Mouse (Mus musculus): ENCODE results near the gene Slc22a6. TPM values are rescaled to one million over a fixed set of nuclear protein-coding genes. Genes with fewer than 3 reads are reported as not detected.

Gene Slc22a6
- 0.87 and 1.3 TPM in 2 replicates for polyA plus RNA-seq (2016; fragmentation: Nextera tagmentation; extraction: Ambion mirVana)

GRCm38 (mm10) chr19:8617904-8618303, at the start of gene Slc22a6:
Gene Slc22a6, plus strand, starts transcription at chr19:8618039.
- Histone ChIP-seq H3K27me3 (no peaks in the 10 kb centered on the region), H3K9me3 (no peaks in the 10 kb centered on the region), H3K4me2 (replicated peaks) (no peak within 1 kb of the TSS), H3K9ac (no peak within 1 kb of the TSS), H3K4me1 (no peaks in the 10 kb centered on the region), H3K4me3 (no peak within 1 kb of the TSS), H3K36me3 (no peaks in the 10 kb centered on the region), H3K27ac (no peak within 1 kb of the TSS)
- no peak for ATAC-seq (ENCODE audit: insufficient number of reproducible peaks, insufficient read depth, low FRiP score, low TSS enrichment)
- WGBS, result 27% methylated on average over 7 of the region's 7 CpGs

- H3K4me3 ChIP-seq, result peak overlapping the region; percentile 24
These were observed 48.4 kb upstream of the Slc22a6 start for GRCm38 (mm10) chr19:8569453-8569863.

GRCm38 (mm10) chr19:8570341-8571040, 47.3 kb upstream of the Slc22a6 start:
- 65% methylated on average over 2 of the region's 2 CpGs for WGBS
- no peak overlapping the region for H3K4me3 ChIP-seq

More at GRCm38 (mm10) chr19:8569453-8569863, 48.4 kb upstream of the Slc22a6 start:
- Histone ChIP-seq H3K4me2 (replicated peaks) (peak overlapping the region; percentile 44), H3K4me1 (no peaks in the 10 kb centered on the region), H3K27ac (no peak overlapping the region), H3K27me3 (no peaks in the 10 kb centered on the region), H3K9me3 (no peaks in the 10 kb centered on the region), H3K9ac (no peak overlapping the region; the same call in 1 of the 2 replicates), H3K36me3 (no peaks in the 10 kb centered on the region)
- peak; percentile 56 for ATAC-seq (ENCODE audit: insufficient number of reproducible peaks, insufficient read depth, low FRiP score, low TSS enrichment)
- WGBS, result 5% methylated on average over 14 of the region's 14 CpGs

GRCm38 (mm10) chr19:8571746-8572145, 46.1 kb upstream of the Slc22a6 start:
- ATAC-seq (ENCODE audit: insufficient number of reproducible peaks, insufficient read depth, low FRiP score, low TSS enrichment), result no peak
- no peak overlapping the region for H3K9ac ChIP-seq
- WGBS, result 59% methylated on average over 7 of the region's 7 CpGs
- no peaks in the 10 kb centered on the region for H3K36me3 ChIP-seq
- H3K27me3 ChIP-seq, result no peaks in the 10 kb centered on the region
- H3K4me3 ChIP-seq, result no peak overlapping the region
- no peak overlapping the region for H3K4me2 ChIP-seq (replicated peaks)
- H3K9me3 ChIP-seq, result no peaks in the 10 kb centered on the region
- no peak overlapping the region for H3K27ac ChIP-seq
- no peaks in the 10 kb centered on the region for H3K4me1 ChIP-seq

More at GRCm38 (mm10) chr19:8570341-8571040, 47.3 kb upstream of the Slc22a6 start:
- H3K36me3 ChIP-seq, result no peaks in the 10 kb centered on the region
- no peaks in the 10 kb centered on the region for H3K4me1 ChIP-seq
- ATAC-seq (ENCODE audit: insufficient number of reproducible peaks, insufficient read depth, low FRiP score, low TSS enrichment), result no peak
- H3K9me3 ChIP-seq, result no peaks in the 10 kb centered on the region
- H3K27me3 ChIP-seq, result no peaks in the 10 kb centered on the region
- H3K9ac ChIP-seq, result no peak overlapping the region
- no peak overlapping the region for H3K27ac ChIP-seq
- H3K4me2 ChIP-seq (replicated peaks), result no peak overlapping the region

- H3K36me3 ChIP-seq, result no peaks in the 10 kb centered on the region
- no peak for ATAC-seq (ENCODE audit: insufficient number of reproducible peaks, insufficient read depth, low FRiP score, low TSS enrichment)
These were observed 45.4 kb upstream of the Slc22a6 start for GRCm38 (mm10) chr19:8572485-8572884.

GRCm38 (mm10) chr19:8577432-8577831, 40.4 kb upstream of the Slc22a6 start:
- 86% methylated on average over 4 of the region's 4 CpGs for WGBS
- H3K9me3 ChIP-seq, result no peaks in the 10 kb centered on the region
- H3K9ac ChIP-seq, result no peak overlapping the region
- no peaks in the 10 kb centered on the region for H3K27me3 ChIP-seq
- 0 out of 2 replicates have a peak, but pooled peaks cover 7% of the 10 kb centered on the region for H3K4me1 ChIP-seq
- H3K4me3 ChIP-seq, result no peak overlapping the region
- H3K4me2 ChIP-seq (replicated peaks), result no peak overlapping the region
- ATAC-seq (ENCODE audit: insufficient number of reproducible peaks, insufficient read depth, low FRiP score, low TSS enrichment), result no peak
- no peak overlapping the region for H3K27ac ChIP-seq
- no peaks in the 10 kb centered on the region for H3K36me3 ChIP-seq

More at GRCm38 (mm10) chr19:8572485-8572884, 45.4 kb upstream of the Slc22a6 start:
- no peaks in the 10 kb centered on the region for H3K9me3 ChIP-seq
- no peak overlapping the region for H3K4me2 ChIP-seq (replicated peaks)
- no peaks in the 10 kb centered on the region for H3K4me1 ChIP-seq
- no peaks in the 10 kb centered on the region for H3K27me3 ChIP-seq
- H3K4me3 ChIP-seq, result no peak overlapping the region
- 38% methylated on average over 3 of the region's 3 CpGs for WGBS
- H3K27ac ChIP-seq, result no peak overlapping the region
- H3K9ac ChIP-seq, result no peak overlapping the region

GRCm38 (mm10) chr19:8578293-8578969, 39.4 kb upstream of the Slc22a6 start:
- 0 out of 2 replicates have a peak, but pooled peaks cover 7% of the 10 kb centered on the region for H3K4me1 ChIP-seq
- 9% methylated on average over 24 of the region's 24 CpGs for WGBS
- H3K4me2 ChIP-seq (replicated peaks), result peak overlapping the region; percentile 64
- H3K27ac ChIP-seq, result 0 out of 2 replicates have a peak overlapping the region, but pooled peaks have one; percentile 54
- peak; percentile 69 for ATAC-seq (ENCODE audit: insufficient number of reproducible peaks, insufficient read depth, low FRiP score, low TSS enrichment)
- H3K36me3 ChIP-seq, result no peaks in the 10 kb centered on the region
- H3K9ac ChIP-seq, result peak overlapping the region; percentile 47
- H3K4me3 ChIP-seq, result peak overlapping the region; percentile 31
- H3K9me3 ChIP-seq, result no peaks in the 10 kb centered on the region
- H3K27me3 ChIP-seq, result no peaks in the 10 kb centered on the region

- Histone ChIP-seq H3K4me1 (0 out of 2 replicates have a peak, but pooled peaks cover 7% of the 10 kb centered on the region), H3K27me3 (no peaks in the 10 kb centered on the region), H3K27ac (0 out of 2 replicates have a peak overlapping the region, but pooled peaks have one; percentile 54), H3K36me3 (no peaks in the 10 kb centered on the region), H3K4me2 (replicated peaks) (peak overlapping the region; percentile 64), H3K4me3 (peak overlapping the region; percentile 31), H3K9ac (peak overlapping the region; percentile 47; the same call in 1 of the 2 replicates), H3K9me3 (no peaks in the 10 kb centered on the region)
- WGBS, result 66% methylated on average over 2 of the region's 2 CpGs
- ATAC-seq (ENCODE audit: insufficient number of reproducible peaks, insufficient read depth, low FRiP score, low TSS enrichment), result no peak
These were observed 38.9 kb upstream of the Slc22a6 start for GRCm38 (mm10) chr19:8578970-8579342.

- Histone ChIP-seq H3K4me1 (no peaks in the 10 kb centered on the region), H3K27ac (no peak overlapping the region), H3K9ac (no peak overlapping the region), H3K27me3 (no peaks in the 10 kb centered on the region), H3K36me3 (no peaks in the 10 kb centered on the region), H3K4me2 (replicated peaks) (no peak overlapping the region), H3K9me3 (no peaks in the 10 kb centered on the region), H3K4me3 (no peak overlapping the region)
- no peak for ATAC-seq (ENCODE audit: insufficient number of reproducible peaks, insufficient read depth, low FRiP score, low TSS enrichment)
- 90% methylated on average over 3 of the region's 3 CpGs for WGBS
These were observed 32.5 kb upstream of the Slc22a6 start for GRCm38 (mm10) chr19:8585298-8585697.

- WGBS, result 65% methylated on average over 2 of the region's 2 CpGs
- Histone ChIP-seq H3K4me3 (no peak overlapping the region), H3K9me3 (no peaks in the 10 kb centered on the region), H3K4me1 (peaks cover under 1% of the 10 kb centered on the region; the same call in 1 of the 2 replicates), H3K27ac (no peak overlapping the region), H3K27me3 (no peaks in the 10 kb centered on the region), H3K9ac (no peak overlapping the region), H3K4me2 (replicated peaks) (no peak overlapping the region), H3K36me3 (no peaks in the 10 kb centered on the region)
- no peak for ATAC-seq (ENCODE audit: insufficient number of reproducible peaks, insufficient read depth, low FRiP score, low TSS enrichment)
These were observed 31.9 kb upstream of the Slc22a6 start for GRCm38 (mm10) chr19:8585899-8586298.

GRCm38 (mm10) chr19:8586350-8586749, 31.5 kb upstream of the Slc22a6 start:
- H3K4me1 ChIP-seq, result peaks cover 5% of the 10 kb centered on the region
- no peak for ATAC-seq (ENCODE audit: insufficient number of reproducible peaks, insufficient read depth, low FRiP score, low TSS enrichment)
- WGBS, result 44% methylated on average over 3 of the region's 3 CpGs
- H3K9me3 ChIP-seq, result no peaks in the 10 kb centered on the region
- no peak overlapping the region for H3K9ac ChIP-seq
- no peak overlapping the region for H3K4me3 ChIP-seq
- H3K4me2 ChIP-seq (replicated peaks), result no peak overlapping the region
- no peaks in the 10 kb centered on the region for H3K36me3 ChIP-seq
- no peaks in the 10 kb centered on the region for H3K27me3 ChIP-seq
- H3K27ac ChIP-seq, result no peak overlapping the region

GRCm38 (mm10) chr19:8587315-8587714, 30.5 kb upstream of the Slc22a6 start:
- ATAC-seq (ENCODE audit: insufficient number of reproducible peaks, insufficient read depth, low FRiP score, low TSS enrichment), result no peak
- no peaks in the 10 kb centered on the region for H3K27me3 ChIP-seq
- H3K27ac ChIP-seq, result no peak overlapping the region
- peaks cover 9% of the 10 kb centered on the region for H3K4me1 ChIP-seq
- no peaks in the 10 kb centered on the region for H3K9me3 ChIP-seq
- H3K36me3 ChIP-seq, result no peaks in the 10 kb centered on the region
- WGBS, result 70% methylated on average over 1 of the region's 1 CpGs
- no peak overlapping the region for H3K4me2 ChIP-seq (replicated peaks)
- H3K9ac ChIP-seq, result no peak overlapping the region
- H3K4me3 ChIP-seq, result no peak overlapping the region
